Mouse (Mus musculus): ENCODE data around the gene Cbr4.
A peak's percentile ranks its signal among the peaks of the same experiment; 100 is the strongest.

Gene Cbr4

GRCm38 (mm10) chr8:61487597-61488156 lies at the start of gene Cbr4:
TSS of gene Cbr4 (plus strand) at chr8:61487734.
- DNase-seq (ENCODE audit: low spot score in 2 of 2) = peak; percentile 93 to 95

DNA sequence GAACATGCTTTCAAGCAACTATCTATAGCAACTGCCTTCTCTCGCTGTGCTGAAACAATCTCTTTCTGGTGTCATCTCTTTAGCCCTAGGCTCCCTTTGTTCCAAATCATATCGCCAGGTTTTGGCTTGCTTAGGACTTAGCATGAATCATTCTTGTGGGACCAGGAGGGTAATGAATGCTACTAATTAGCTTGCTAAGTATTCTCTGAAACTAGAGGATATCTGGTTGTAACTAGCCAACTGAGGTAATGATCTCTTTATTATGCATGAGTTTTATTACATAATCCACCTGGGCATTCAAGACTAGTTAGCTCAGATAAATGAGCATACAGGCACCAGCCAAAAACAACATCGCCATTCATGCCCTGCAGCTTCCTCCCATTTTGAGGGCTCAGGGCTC lies 44.5 kb upstream of the Cbr4 start:
- DNase-seq (ENCODE audit: low spot score in 2 of 2) = no peak

DNA sequence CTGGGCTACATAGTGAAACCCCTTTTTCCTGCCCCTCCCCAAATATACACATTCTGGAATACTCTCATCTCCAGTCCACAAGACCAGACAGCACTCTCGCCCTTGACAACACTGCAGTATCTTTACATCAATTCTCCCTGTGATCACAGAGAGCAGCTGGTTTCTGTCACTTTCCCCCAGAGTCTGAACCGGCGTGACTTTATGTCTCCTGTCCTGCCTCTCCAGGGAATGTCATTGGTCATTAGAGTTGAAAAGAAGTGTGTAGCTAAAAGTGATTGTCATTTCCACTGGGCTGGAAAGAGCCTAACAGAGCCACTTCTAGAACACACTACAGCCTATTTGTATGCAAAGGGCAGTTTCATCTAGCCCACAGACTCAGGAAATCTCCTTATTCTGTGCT lies 43.2 kb upstream of the Cbr4 start:
- no peak for DNase-seq (ENCODE audit: low spot score in 2 of 2)

DNA sequence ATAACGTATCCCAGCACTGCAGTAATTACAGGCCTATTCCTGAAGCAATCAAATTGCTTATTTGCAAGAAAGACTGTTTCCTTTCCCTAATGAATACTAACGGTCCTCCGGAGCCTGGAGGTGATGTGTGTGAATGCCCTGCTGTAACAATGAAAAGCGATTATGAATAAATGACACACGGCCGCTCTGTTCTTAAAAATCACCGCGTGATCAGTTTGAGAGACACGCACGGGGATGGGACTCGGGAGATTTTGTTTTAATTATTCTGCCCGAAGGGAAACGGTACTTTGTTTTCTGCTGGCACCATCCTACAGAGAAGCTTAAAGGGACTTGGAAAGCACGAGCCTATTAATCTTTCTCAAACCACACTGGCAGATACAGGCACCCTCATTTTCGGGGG lies 41.2 kb upstream of the Cbr4 start:
- no peak for DNase-seq (ENCODE audit: low spot score in 2 of 2)

- no peak for DNase-seq (ENCODE audit: low spot score in 2 of 2)
Measured at GRCm38 (mm10) chr8:61448100-61448499, 39.4 kb upstream of the Cbr4 start.

DNA sequence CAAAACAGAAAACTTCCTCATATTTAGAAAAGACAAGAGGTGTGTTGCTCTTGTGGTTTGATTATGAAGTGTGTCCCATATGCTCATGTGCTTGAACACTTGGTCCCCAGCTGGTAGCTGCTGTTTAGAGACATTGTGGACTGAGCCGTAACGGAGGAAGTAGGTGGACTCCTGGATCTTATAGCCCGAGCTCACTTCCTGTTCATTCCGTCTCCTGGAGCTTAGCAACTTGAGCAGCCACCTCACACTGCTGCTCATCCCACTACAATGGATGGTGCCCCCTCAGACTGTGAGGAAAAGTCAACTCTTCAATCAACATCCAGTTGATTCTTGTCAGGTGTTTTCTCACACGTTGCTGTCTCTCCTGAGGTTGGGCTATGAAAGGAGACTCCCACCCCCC lies 38.7 kb upstream of the Cbr4 start:
- no peak for DNase-seq (ENCODE audit: low spot score in 2 of 2)

- DNase-seq (ENCODE audit: low spot score in 2 of 2) = no peak
Measured at GRCm38 (mm10) chr8:61450916-61451575, 36.5 kb upstream of the Cbr4 start.

- no peak for DNase-seq (ENCODE audit: low spot score in 2 of 2)
Measured at GRCm38 (mm10) chr8:61451721-61452337, 35.7 kb upstream of the Cbr4 start.

DNA sequence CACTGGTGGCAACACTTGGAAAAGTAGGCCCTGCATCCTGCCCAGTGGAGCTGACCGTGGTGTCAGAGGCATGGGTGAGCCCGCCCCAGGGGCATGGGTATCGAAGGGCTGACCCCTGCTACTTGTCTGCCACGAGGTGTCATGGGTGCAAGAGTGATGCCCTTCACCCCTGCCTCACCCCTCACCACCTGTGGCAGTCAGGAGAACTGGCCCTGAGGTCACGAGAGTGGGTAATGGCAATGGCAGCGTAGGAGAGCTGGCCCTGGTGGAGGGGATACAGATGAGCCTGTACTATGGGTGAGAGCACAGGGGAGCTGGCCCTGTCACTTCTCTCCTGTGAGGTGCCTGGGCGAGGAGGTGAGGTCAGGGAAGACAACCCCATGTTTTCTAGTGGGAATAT lies 27.8 kb upstream of the Cbr4 start:
- DNase-seq (ENCODE audit: low spot score in 2 of 2) = no peak

DNA sequence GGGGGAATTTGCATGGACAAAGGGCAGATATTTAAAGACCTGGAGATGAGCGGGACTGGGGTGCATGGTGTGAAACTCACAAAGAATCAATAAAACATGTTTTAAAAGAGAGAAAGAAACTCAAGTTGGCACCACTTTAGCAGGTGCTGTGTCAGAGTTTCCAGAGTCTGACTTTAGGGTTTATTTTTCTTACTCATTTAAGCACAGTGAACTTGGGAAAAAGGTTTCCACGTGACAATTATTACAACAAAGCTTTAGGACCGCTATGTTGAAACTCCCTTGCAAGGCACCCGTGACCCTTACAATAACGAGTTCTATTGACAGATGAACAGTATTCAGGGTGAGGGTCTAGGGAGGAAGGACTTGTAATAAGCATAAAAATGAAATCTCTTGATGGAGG lies 25.3 kb upstream of the Cbr4 start:
- no peak for DNase-seq (ENCODE audit: low spot score in 2 of 2)

DNA sequence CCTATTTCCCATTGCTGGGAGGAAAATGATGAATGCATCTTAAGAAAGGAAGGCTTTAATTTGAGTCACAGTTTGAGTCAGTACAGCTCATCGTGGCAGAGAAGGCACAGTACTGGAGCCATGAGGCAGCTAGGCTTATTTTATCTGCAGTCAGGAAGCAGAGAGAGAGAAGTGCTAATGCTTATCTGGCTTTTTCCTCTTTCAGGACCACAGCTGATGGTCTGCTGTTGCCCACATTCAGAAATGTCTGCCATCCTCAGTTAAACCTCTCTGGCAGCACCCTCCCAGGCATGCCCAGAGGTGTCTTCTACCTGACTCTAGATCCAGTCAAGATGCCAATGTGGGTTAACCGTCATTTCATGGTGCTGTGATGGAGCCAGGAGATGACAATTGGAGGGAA lies 23.1 kb upstream of the Cbr4 start:
- no peak for DNase-seq (ENCODE audit: low spot score in 2 of 2)

- DNase-seq (ENCODE audit: low spot score in 2 of 2) = no peak
Measured at GRCm38 (mm10) chr8:61466696-61467552, 20.6 kb upstream of the Cbr4 start.

DNA sequence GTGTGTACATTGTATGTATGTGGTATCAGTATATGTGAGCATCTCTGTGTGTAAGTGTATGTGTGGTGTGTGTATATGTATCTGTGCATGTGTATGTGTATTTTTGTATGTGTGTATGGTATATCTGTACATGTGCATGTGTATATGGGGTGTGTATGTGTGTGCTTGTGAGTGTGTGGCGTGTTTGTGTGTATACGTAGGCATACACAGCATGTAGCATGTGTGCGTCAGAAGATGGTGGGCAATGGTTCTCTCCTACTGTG lies 20.1 kb upstream of the Cbr4 start:
- DNase-seq (ENCODE audit: low spot score in 2 of 2) = no peak

DNA sequence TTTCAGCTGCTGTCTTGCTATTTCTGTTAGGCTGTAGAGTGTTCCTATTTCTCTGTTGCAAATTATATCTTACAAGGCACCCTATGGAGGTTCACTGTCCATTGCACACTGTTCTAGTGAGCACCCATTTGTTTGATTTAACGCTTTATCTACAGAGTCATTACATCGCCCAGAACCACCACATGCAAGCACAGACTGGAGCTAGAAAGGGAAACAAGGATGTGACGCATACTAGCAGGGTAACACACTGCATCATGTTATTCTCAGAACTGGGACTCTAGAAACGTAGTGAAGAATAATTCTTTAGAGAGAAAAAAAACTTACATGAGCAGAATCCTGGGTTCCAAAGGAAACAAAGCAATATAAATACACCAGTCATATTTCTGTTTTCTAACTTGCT lies 17.3 kb upstream of the Cbr4 start:
- DNase-seq (ENCODE audit: low spot score in 2 of 2) = no peak

GRCm38 (mm10) chr8:61475251-61475673 lies 12.3 kb upstream of the Cbr4 start:
- no peak for DNase-seq (ENCODE audit: low spot score in 2 of 2)

DNA sequence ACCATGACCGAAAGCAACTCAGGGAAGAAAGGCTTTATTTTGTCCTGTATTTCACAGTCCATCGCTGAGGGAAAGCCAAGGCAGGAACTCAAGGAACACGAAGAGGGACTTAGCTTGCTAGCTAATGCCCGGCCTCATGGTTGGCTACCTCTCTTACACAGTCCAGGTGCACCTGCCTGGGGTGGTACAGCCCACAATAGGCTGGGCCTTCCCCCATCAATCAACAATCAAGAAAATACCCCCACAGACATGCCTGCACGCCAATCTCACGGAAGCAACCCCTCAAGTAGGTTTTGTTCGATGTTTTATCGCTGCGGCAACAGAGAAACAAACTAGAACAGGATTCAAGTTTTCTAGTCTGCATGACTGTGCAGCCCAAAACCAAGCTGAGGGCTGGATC lies 11.4 kb upstream of the Cbr4 start:
- no peak for DNase-seq (ENCODE audit: low spot score in 2 of 2)

DNA sequence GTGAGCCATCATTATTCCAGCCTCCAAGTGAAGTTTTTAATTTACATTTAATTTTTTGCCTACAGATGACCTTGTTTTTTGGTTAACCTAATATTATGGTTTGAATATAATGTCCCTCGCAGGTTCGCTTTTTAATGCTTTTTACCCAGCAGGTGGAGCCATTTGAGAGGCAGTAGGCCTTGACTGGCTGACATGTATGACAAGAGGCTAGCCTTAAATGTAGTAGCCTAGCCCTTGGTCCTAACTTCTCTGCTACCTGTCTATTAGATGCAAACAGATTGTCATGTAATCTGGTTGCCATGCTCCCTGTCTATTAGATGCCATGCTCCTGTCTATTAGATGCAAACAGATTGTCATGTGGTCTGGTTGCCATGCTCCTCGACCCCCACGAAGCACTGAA lies 9.4 kb upstream of the Cbr4 start:
- DNase-seq (ENCODE audit: low spot score in 2 of 2) = no peak

- DNase-seq (ENCODE audit: low spot score in 2 of 2) = no peak
Measured at GRCm38 (mm10) chr8:61478793-61479192, 8.7 kb upstream of the Cbr4 start.

DNA sequence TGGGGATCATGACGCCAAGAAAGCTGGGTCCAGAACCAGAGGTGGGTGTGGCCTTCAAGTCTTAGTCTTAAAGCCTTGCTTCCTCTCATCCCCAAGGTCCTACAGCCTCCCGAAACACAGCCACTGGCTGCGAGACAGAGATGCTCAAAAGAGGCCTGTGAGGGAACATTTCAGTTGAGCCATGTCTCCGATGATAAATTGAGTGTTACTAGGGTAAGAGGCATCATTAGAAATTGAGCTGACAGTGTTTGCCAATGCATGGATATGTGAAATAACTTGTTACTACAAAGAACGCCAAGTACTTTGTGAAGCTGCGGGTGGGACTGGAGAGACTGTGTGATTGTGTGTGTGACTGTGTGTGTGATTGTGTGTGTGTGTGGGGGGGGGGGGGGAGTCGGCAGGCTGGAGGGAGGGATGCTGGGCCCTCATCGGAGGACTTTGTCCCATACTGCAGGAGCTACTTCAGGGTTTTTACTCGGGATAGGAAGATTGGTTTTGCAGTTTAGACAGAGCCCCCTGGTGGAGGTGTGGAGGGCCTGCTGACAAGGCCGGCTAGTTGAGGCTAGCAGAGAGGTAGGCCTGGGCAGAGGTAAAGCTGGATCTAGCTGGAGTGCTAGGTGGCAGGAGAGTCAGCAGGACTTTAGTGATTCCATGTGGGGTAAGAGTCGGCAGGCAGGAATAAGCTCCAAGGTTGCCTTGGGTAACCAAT lies 7.9 kb upstream of the Cbr4 start:
- peak; percentile 43 to 67 for DNase-seq (ENCODE audit: low spot score in 2 of 2)

- DNase-seq (ENCODE audit: low spot score in 2 of 2) = no peak
Measured at GRCm38 (mm10) chr8:61480260-61480967, 7.1 kb upstream of the Cbr4 start.

DNA sequence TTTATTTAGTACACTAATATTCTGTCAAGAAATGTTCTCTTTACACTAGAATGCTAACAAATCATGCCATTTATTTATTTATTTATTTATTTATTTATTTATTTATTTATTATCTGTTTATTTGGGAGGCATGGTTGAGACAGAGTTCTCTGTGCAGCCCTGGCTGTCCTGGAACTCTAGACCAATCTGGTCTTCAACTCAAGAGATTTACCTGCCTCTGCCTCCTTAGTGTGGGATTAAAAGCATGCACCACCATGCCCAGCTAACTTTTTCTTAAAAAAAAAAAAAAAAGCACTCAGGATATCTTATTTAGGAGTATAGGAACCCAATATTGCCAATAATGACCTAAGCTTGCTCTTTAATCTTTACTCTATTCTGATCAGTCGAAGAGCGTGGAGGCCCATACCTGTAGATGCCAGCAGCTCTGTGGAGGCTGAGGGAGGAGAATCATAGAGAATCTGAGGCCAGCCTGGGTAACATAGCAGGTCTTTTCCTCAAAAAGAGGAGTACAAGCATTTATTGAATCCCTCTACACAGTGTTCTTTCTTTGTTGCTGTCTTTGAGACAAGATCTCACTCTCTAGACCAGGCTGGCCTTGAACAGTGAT lies 508 bp upstream of the Cbr4 start:
- no peak for DNase-seq (ENCODE audit: low spot score in 2 of 2)
